Mouse (Mus musculus): ENCODE results near the gene Pde7b.

The Pde7b gene

GRCm38 (mm10) chr10:20724906-20725305, at the start of gene Pde7b:
Gene Pde7b, minus strand, starts transcription at chr10:20725078.
- DNase-seq (ENCODE audit: low read depth, low spot score), result peak; percentile 45

GRCm38 (mm10) chr10:20772056-20772455, 47.2 kb upstream of the Pde7b start:
- no peak for DNase-seq (ENCODE audit: low read depth, low spot score)

GRCm38 (mm10) chr10:20770418-20770888, 45.6 kb upstream of the Pde7b start:
- no peak for DNase-seq (ENCODE audit: low read depth, low spot score)

GRCm38 (mm10) chr10:20769557-20770417, 44.9 kb upstream of the Pde7b start:
- no peak for DNase-seq (ENCODE audit: low read depth, low spot score)

GRCm38 (mm10) chr10:20764352-20764751, 39.5 kb upstream of the Pde7b start:
- DNase-seq (ENCODE audit: low read depth, low spot score), result no peak

- no peak for DNase-seq (ENCODE audit: low read depth, low spot score)
These were observed 34.1 kb upstream of the Pde7b start for GRCm38 (mm10) chr10:20758939-20759338.

GRCm38 (mm10) chr10:20758259-20758658, 33.4 kb upstream of the Pde7b start:
- DNase-seq (ENCODE audit: low read depth, low spot score), result no peak

GRCm38 (mm10) chr10:20756219-20756618, 31.3 kb upstream of the Pde7b start:
- no peak for DNase-seq (ENCODE audit: low read depth, low spot score)

- no peak for DNase-seq (ENCODE audit: low read depth, low spot score)
These were observed 28.0 kb upstream of the Pde7b start for GRCm38 (mm10) chr10:20752883-20753282.

- no peak for DNase-seq (ENCODE audit: low read depth, low spot score)
These were observed 25.9 kb upstream of the Pde7b start for GRCm38 (mm10) chr10:20750642-20751251.

- DNase-seq (ENCODE audit: low read depth, low spot score), result no peak
These were observed 24.1 kb upstream of the Pde7b start for GRCm38 (mm10) chr10:20748938-20749337.

- no peak for DNase-seq (ENCODE audit: low read depth, low spot score)
These were observed 22.4 kb upstream of the Pde7b start for GRCm38 (mm10) chr10:20747229-20747628.

GRCm38 (mm10) chr10:20739801-20740200, 14.9 kb upstream of the Pde7b start:
- DNase-seq (ENCODE audit: low read depth, low spot score), result no peak

GRCm38 (mm10) chr10:20737146-20737545, 12.3 kb upstream of the Pde7b start:
- DNase-seq (ENCODE audit: low read depth, low spot score), result no peak

GRCm38 (mm10) chr10:20735775-20736449, 11.0 kb upstream of the Pde7b start:
- DNase-seq (ENCODE audit: low read depth, low spot score), result no peak

GRCm38 (mm10) chr10:20733576-20733975, 8.7 kb upstream of the Pde7b start:
- no peak for DNase-seq (ENCODE audit: low read depth, low spot score)

- no peak for DNase-seq (ENCODE audit: low read depth, low spot score)
These were observed 7.3 kb upstream of the Pde7b start for GRCm38 (mm10) chr10:20732180-20732579.

GRCm38 (mm10) chr10:20730034-20730433, 5.2 kb upstream of the Pde7b start:
- no peak for DNase-seq (ENCODE audit: low read depth, low spot score)

GRCm38 (mm10) chr10:20725384-20725983, 606 bp upstream of the Pde7b start:
- DNase-seq (ENCODE audit: low read depth, low spot score), result no peak

- DNase-seq (ENCODE audit: low read depth, low spot score), result no peak
These were observed 427 bp downstream of the Pde7b start for GRCm38 (mm10) chr10:20724451-20724850.

- no peak for DNase-seq (ENCODE audit: low read depth, low spot score)
These were observed 916 bp downstream of the Pde7b start for GRCm38 (mm10) chr10:20723962-20724361.

- no peak for DNase-seq (ENCODE audit: low read depth, low spot score)
These were observed 1.4 kb downstream of the Pde7b start for GRCm38 (mm10) chr10:20723521-20723915.

Data from retina, adult 2 months (tissue).